Mouse (Mus musculus) 3T3-L1 (cell line): Measurements from ENCODE around the gene Amd1.

Experiments
- DNase-seq: peaks from one replicate; pipeline ENCODE4 v3.0.0-alpha.2; 2015; ENCODE audit warnings: low read depth, low spot score

The Amd1 gene

DNA sequence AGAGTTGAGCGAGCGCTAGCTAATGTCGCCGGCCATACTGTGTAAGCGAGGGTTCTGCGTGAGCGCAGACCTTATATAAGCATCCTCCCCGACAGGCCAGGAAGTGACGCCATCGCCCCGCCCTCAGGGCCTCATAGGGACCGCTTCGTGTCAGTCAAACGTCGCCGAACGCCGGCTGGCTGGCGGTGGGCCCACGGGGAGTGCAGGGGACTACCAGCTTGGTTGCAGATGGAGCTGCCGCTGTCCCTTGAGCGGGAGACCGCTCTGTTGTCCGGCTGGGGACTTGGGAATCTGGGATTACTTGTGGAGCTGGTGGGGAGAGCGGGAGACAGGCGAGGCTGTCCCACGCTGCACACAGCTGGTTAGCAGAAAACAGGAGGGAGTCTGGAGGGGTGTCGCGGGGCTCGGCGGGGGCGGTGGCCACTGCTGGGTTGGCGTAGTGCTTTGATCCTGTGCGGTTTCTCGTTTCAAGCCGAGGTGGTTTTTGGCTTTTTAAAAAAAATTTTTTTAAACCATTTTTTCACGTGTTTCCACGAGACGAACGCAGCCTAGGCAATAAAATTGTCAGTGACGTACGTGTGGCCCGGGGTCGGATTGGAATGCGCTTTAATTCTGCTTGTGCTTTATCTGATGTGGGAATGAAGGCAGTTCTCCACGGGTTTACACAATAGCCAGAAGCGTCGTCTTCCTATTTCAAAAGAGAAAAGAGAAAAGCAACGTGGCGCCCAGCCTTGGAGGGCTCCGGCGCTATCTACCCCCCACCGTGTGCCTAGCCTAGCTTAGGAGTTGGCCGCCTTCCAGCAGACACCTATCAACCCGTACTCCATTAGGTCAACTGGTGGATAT, at the start of gene Amd1:
Gene Amd1 (minus strand): TSS at position 47 of the 846 bp plus-strand sequence.
- peak; percentile 98 for DNase-seq

DNA sequence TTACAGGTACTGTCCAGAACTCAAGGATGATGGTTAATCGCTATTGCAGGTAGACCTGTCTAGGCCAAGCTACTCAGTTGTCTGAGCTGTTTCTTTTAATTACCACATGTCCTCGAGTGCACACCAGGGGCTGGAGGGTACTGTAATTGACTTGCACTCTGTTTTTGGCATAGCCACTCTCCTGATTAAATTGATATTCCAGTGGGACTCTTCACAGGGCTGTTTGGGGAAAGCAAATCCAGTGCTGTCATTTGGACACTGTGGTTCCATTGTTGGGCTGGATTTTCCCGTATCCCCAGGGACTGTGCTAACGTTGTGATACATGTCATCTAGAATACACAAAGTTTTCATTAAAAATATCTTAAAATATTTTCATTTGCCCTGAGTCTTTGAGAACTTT, 49.2 kb upstream of the Amd1 start:
- no peak for DNase-seq

DNA sequence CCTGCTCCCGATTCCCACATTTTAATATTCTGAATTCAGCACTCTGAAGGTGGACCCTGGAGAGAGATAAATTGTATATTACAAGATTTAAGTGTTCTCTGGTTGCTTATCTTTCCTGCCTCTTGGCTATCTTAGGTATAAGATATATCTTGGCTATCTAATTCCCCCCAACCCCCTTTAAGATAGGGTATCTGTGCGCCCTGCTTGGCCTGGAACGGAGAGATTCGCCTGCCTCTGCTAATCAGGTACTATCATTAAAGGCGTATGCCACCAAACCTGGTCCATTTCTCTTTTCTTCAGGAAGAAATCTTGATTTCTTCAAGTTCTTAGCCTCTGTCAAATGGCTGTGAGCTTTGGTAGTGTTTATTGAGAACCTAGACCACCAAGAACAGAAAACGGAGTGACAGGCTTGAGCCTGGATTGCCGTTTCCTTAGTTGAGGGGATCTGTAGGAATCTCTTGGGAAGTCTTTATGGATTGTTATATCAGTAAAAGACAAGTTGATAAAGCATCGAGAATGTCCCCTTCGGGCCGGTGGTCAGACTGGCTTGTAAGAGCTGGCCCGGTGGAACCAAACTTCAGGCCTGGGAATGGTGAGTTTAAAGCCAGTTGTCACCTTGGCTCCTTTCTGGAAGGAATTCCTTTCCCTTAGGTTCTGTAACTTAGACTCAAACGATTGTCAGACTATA, 48.4 kb upstream of the Amd1 start:
- no peak for DNase-seq

DNA sequence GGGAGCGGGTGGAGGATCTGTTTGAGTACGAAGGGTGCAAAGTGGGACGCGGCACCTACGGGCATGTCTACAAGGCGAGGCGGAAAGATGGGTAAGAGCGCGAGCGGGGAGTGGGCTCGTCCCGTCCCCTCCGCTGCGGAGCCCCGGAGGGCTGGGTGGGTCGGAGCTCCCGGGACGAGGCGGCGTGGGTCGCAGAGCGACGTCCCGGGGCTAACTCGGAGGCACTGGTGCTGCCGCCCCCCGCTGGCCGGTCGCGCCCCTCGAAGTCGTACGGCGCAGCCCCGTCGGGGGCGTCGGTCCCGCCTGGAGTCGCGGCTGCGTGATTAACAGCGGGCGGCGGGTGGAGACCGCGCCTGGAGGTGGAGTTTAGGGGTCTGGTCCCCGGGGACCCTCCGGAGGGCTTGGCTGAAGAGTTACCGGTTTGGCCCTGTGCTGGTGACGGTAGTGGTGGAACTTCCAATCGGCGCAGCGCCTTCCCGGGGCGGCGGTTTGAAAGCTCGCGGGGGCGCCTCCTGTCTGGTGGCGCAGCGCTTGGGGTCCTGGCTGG, 47.7 kb upstream of the Amd1 start:
- DNase-seq: peak; percentile 67

DNA sequence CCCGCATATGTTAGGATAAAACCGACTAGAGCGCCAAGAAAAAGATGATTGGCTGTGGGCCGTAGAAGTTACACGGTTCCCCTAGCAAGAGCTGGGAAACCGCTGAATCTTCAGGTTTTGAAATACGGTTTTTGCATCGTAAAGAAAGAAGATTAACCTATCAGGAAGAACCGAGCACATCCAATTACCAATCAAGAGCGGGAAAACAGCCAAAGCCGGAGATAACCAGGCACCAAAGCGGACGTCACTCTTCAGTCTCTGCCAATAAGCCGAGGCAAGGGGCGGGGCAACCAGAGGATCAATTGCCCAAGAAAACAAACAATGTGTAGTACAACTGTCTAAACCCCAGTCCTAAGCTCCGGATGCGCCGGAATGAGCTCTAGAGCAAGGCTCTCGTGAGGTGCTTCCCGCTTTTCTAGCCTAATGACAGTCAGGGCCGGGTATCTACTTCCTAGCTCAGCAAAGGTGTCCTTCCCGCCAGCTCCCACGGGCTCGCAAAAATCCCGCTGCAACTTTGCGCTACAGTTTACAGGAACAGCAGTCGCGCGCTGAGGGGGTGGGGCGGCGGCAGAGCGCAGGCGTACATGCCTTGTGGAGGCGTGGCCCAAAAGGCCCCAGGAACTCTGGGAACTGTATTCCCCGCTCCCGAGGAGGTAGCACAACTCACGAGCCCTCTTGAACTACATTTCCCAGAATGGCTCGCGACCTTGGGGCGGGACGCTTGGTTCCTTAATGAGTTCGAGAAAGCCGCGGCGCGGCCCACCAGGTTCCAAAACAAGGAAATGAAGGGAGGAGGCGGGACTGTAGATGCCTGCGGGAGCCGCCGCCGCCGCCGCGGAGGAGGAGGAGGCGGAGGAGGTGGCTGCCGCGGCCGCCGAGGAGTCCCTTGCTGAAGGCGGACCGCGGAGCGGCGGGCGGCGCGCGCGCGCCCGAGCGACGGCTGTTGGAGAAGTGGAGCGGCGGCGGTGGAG, 46.9 kb upstream of the Amd1 start:
- DNase-seq: peak; percentile 100

DNA sequence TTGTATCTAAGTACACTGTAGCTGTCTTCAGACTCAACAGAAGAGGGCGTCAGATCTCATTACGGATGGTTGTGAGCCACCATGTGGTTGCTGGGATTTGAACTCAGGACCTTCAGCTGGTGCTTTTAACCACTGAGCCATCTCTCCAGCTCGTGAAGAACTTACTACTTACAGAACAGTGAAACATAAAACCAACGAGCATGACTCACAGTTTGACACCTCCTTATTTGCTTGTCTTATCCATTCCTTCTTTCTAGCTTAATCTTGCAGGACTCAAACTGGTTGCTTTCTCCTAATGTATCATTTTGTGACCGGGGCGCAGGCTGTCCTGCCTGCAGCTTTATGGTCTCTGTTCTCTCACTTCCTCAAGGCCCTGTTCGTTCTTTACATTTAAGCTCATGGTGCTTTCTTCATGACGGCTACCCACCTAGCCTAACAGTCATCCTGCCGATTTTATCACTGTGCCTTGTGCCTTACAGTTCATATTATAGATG, 45.5 kb upstream of the Amd1 start:
- peak; percentile 61 for DNase-seq

DNA sequence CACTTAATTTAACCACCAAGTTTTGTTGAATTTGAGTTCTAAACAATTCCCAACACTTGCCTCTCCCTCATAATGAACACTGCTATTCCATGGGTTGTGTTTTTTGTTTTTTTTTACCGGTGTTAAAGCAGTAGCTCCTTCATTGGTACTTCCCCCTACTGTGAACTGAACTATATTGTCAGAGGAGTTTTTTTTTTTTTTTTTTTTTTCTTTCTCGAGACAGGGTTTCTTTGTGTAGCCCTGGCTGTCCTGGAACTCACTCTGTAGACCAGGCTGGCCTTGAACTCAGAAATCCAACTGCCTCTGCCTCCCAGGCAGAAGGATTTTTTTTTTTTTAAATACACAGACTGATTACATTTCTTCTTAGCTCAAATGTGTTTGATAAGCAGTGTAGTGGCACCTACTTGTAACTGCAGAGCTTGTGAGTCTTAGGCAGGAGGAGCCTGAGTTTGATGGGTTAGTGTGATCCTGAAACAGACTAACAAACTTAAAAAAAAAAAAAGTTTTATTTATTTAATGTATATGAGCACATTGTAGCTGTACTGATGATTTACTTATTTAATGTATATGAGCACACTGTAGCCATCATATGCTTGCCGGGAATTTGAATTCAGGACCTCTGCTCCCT, 44.9 kb upstream of the Amd1 start:
- DNase-seq: no peak

DNA sequence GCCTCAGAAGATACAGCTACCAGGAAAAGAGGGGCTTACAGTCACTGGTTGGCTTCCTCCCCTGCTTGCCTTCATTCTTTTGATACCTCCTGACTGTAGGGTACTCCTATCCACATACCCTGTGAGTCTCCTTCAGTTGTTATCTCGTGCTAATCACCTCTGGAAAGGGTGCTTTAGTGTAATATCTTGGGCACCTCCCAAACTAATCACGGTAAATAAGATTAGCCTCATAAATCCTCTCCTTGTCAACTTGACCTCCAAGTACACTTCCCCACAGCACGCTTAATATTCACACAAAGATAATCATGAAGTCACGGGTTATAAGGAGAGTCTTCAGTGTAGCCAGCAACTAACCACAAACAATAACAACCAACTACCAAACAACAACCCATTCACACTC, 40.0 kb upstream of the Amd1 start:
- no peak for DNase-seq

DNA sequence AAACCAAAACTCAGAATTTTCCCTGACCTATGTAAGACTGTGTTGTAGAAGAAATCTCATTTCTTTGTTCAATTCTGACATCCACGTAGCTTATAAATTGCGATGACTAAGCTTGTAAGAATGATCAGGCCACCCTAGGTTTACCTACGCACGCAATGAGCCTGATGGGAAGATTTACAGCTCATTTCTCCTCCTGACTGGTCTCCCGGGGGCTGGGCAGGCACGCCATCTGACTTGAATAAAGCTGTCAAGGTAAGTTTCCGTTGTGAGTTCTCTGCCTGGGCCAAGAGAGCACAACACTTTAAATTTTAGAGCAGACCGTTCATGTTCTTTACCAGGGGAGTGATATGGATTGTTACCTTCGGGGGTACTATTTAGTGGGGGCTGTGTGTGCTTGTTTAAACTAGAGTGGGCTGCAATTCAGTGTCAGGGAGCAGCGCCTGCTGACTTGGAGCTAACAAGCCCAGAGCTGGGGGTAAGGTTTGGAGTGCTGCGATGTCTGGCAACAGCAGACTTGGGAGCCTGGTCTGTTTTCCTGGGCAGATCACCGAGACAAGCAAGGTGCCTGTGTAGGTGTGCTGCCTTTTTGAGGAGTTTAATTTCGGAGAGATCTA, 37.5 kb upstream of the Amd1 start, which contains the start of gene Cdk19:
Gene Cdk19 (plus strand): TSS at position 214 of the 614 bp plus-strand sequence.
- DNase-seq: peak; percentile 66

DNA sequence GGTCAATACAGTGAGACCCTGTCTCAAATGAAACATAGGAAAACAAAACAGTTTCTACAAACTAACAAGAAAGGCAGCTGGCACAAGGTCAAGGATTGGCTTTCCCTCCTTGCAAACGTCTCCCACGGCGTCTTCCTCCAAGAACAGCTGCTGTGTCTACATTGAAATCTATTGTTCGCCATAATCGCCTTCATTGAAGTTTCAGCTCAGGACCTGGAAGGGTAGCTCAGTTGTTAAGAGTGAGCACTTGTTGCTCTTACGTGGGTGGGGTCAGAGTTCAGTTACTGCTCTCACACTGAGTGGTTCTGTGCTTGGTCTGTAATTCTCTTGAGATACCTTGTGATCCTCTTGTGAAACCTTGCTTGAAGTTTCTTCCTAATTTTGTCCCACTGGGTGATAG, 30.9 kb upstream of the Amd1 start:
- DNase-seq: no peak

DNA sequence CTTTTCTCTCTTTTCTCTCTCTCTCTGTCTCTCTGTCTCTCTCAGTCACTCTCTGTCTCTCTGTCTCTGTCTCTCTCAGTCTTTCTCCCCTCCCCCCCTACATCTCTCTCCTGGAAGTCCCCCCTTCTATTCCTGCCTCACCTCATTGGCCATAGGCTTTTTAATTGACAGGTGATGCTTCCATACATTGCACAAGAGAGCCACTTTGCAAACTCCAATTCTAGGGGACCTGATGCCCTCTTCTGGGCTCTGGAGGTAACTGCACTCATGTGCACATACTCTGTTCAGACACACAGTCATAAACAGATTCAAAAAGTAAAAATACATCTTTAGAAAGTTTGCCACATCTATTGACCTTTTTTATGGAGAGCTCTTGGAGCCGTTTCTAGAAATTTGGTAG, 28.3 kb upstream of the Amd1 start:
- no peak for DNase-seq

DNA sequence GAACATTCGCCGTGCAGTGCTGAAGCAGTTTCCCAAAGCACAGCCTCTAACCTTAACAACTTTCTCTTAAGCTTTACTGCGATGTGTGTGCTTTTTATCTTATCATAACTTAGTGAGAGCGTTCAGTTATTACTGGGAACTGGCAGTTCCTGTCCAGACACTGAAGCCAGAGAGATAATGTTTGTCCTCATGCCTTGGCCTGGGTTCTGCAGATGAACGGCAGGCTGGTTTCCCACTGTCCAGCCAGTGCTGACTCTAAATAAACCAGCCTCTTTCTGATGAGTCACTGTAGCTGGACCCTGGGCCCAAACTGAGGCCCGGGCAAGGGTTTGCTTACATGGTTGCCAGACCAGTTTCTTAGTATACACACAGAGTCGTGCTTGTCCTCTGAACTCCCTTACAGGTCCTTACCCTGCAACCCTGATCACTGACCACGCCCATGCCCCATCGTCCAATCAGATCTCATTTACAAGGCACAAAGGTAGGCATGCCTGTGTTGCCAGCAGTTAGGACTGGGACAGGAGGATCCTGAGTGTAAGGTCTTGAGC, 26.1 kb upstream of the Amd1 start:
- peak; percentile 26 for DNase-seq

DNA sequence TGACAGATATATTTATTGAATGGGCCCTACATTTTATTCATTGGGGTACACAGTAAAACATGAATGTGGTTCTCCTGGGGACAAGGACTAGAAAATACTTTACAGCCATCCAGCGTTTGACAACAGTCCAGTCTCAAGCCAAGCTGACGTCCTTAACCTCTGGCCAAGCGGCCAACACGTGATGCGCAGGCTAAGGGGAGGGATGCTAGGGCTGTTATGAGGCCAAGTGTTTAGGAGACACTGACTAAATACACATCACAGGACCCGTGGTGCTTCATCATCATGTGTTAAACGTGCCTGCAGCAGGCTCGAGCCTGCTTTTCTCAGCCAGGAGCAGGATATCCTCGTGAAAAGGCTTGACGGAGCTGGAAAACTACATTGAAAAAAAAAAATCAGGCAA, 18.3 kb upstream of the Amd1 start:
- no peak for DNase-seq

DNA sequence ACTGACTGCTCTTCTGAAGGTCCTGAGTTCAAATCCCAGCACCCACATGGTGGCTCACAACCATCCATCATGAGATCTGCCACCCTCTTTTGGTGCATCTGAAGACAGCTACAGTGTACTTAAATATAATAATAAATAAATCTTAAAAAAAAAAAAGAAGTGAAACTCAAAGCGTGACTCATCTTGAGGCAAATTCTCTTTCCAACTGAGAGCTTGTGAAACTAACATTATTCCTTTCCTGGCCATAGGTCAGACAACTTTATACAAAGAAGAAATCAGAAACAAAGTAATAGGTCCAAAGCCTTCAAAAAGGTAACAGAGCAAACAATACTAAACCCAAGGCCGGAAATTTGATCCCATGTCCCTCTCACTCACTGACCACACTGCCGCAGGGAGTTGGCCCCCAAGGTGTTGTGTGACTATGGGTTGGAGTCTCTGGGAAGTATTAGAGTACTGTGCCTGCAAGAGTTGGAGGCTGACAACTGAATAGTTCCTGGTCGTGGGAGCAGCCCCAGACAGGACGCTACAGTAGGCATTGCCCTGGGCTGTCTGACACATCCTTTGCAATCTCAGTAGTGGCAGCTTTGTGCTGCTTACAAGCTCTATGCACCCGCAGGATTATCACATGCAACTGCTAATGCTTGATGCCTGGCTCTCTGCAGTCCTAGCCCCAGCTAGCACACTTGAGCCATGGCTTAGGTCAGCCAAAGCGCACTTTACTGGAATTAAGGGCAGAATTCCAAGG, 15.0 kb upstream of the Amd1 start:
- DNase-seq: peak; percentile 69

DNA sequence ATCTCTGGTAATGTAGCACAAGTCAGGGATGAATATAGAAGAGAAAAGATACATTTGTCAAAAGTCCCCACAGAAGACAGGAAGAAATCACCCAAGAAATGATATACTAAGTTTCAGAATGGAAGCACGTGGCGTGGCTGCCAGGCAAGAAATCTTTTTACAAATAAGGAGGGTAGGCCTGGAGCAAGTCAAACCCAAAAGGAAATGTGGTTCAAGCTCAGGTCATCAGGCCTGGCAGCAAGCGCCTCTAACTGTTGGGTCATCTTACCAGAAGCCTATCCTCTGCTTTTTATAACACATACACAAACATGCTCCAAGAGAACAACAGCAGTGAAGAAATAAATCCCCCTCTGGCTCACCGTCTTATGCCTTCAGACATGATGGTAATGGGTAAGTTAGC, 10.8 kb upstream of the Amd1 start:
- no peak for DNase-seq

DNA sequence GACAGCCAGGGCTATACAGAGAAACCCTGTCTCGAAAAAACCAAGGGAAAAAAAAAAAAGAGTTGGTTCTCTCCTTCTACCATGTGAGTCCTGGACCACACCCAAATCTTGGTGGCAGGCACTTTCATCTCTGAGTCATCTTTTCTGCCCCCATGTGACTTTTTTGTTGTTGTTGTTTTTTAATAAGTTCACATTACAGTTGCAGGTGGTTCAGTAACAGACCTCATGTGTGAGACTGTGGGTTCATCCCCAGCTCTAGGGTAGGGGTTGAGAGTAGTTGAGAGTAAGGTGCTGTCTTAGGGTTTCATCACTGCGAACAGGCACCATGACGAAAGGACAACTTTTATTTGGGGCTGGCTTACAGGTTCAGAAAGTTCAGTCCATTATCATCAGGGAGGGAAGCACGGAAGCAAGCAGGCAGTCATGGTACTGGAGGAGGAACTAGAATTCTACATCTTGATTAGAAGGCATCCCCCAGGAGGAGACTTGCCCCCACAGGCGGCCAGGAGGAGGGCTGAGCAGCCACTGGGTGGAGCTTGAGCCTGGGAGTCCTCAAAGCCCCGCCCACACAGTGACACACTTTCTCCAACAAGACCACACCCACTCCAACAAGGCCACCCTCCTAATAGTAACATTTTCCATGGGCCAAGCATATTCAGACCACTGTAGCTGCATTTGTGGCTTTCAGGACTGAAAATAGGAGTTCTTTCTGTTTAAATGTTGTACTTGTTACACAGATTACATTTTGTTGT, 8.1 kb upstream of the Amd1 start:
- DNase-seq: peak; percentile 55

DNA sequence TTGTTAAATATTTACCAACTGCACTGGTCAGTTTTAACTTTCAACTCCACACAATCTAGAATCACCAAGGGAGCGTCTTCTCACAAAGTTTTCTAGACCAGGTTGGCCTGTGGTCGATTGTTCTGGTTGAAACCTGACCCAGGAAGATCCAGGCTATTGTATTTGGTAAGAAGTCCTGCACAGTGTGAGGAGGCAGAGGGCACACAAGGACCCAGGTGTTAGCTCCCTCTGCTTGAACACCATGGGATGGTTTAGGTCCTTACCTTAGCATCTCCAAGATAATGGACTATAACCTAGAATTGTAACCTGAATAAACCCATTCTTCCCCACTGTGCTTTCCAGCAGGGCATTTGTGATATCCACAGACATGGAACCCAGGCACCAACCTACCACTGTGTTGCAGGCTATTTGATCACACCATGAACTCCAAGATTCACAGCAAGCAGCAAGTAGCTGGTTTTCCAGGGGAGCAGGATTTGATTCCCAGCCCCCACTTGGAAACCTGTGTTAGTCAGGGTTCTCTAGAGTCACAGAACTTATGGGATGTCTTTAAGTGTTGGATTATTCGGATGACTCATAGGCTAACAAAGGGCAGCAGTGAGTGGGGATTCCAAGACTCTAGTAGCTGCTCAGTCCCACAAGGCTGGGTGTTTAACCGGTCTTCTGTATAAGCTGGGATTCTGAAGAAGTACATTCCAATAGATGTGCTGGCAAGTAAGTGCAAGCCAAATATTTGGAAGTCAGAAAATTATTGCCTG, 6.0 kb upstream of the Amd1 start:
- peak; percentile 72 for DNase-seq

DNA sequence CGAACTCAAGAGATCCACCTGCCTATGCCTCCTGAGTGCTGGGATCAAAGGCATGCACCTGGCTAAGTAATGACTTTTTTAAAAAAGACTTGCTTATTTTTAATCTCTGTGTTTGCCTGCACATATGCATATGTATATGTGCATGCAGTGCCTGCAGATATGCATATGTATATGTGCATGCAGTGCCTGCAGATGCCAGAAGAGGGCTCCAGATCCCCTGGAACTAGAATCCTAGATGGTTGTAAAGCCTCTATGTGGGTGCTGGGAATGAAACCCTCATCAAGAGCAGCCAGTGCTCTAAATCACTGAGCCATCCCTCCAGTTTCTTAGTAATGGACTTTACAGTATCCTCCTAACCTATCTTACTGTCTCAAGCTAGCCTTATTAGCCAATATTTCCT, 4.0 kb upstream of the Amd1 start:
- DNase-seq: no peak
